Mouse (Mus musculus): ENCODE measurements at regions not wholly inside any gene's neighbourhood (a gene's known extent, or its start where the extent isn't known, plus 50 kb on each side); places are given as distances from the start of the nearest gene placed in this dataset.
A peak's percentile ranks its signal among the peaks of the same experiment; 100 is the strongest.

DNA sequence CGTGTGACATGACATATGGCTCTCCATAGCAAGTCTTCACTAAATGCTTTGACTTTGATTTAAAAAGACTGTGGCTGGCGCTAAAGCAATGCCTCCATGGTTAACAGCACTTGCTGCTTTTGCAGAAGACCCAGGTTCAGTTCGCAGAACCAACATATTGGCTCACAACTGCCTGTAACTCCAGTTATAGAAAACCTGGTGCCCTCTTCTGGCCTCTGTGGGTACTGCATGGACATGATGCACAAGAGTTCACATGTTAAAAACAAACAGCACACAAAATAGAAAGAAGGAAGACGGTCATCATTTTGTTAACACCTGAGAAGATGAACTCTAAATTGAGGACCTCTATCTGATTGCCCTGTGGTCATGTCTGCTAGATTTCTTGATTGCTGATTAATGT is 423.8 kb downstream of the Rwdd3 start:
- DNase-seq = no peak

GRCm38 (mm10) chr3:120733332-120733731 is 438.2 kb downstream of the Rwdd3 start:
- DNase-seq = no peak

GRCm38 (mm10) chr3:120732391-120732790 is 439.1 kb downstream of the Rwdd3 start:
- no peak for DNase-seq

DNA sequence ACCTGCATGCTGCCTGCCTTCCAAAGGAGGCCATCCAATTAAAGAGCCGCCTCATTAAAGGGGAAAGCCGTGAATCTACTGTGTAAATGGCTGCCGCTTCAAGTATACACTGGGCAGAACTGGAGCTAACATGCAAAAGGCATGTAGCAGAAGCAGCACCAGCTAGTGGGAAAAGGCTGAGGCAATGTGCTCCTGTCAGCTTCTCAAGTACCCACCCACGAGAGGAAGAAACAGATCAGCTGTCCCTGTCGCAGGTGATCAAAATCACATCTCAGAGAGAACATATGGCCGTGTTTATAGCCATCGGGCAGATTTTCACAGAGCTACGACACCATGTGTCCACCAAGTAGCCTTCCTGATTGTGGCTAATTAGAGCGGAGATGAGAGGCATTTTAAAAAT is 440.2 kb downstream of the Rwdd3 start:
- no peak for DNase-seq

GRCm38 (mm10) chr3:120730225-120730624 is 441.3 kb downstream of the Rwdd3 start:
- DNase-seq = no peak

DNA sequence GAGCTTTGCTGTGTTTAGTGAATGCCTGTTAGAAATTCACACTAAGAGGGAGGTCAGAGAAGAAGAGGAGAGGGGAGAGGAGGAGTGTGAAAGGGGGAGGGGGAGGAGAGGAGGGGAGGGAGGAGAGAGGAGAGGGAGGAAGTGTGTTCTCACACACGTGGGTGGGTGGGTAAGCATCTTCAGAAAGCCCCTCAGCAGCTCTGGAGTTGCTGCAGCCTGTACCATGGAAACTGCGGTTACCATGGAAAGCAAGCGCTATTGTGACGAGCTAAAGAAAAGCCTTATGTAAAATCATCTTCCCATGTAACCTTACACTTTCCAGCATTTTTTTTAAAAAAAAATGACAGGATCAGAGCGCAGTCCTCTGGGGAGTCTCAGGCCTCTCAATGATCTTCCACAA is 441.8 kb downstream of the Rwdd3 start:
- peak; percentile 42 for DNase-seq

DNA sequence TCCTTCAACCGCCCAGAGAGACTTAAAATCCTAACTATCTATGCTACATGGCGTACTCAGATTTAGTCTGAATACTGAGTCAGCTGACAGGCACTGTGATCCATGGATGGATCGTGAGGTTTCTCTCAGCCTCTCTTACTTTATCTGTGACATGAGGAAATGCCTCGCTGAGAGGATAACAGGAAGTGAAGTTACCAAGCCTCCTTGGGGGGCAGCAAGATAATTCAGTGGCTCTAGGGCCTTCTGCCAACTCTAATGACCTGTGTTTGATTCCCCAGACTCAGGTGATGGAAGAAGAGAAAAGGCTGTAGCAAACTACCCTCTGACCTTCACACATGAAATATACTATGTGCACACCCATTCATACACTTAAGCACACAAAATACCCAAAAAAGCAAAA is 486.3 kb downstream of the Rwdd3 start:
- no peak for DNase-seq

DNA sequence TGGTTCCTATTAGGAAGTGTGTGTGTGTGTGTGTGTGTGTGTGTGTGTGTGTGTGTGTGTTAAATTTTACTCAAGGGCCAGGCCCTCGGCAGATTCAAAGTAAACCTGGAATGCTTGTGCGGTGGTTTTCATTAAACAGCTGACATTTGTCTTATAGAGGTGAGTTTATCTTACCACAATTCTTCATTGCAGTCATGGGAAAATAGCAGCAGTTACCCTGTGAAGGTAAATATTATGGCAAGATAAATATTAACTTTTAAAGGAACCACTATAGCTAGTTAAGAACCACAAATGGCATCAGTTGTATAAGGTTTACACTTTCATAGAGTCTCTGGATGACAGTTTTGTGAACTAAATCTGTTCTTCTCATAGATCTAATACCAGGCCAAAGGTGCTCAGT is 495.6 kb downstream of the Rwdd3 start:
- no peak for DNase-seq

- DNase-seq = no peak
These were observed 502.8 kb downstream of the Rwdd3 start for GRCm38 (mm10) chr3:120668654-120669053.

- DNase-seq = peak; percentile 21
These were observed 509.0 kb downstream of the Rwdd3 start for GRCm38 (mm10) chr3:120662521-120662920.

DNA sequence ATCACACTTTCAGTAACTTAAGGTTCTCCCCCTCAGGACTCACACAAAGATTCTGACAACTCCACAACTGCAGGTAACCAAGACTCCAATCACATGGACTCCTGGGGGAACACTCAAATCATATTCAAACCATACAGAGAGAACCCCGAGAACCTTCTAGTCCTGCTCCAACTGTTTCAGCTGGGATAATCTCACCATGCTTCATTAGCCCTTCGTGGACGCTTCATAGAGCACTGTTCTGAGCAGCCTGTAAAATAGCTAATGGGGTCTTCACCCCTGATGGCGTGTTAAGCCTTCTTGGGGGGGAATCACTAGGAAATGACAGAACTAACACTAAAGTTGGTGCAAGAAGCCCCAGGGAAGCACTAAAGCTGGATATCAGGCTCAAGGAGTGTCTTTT is 510.7 kb downstream of the Rwdd3 start:
- DNase-seq = no peak

- DNase-seq = no peak
These were observed 522.2 kb downstream of the Rwdd3 start for GRCm38 (mm10) chr3:120649047-120649868.

GRCm38 (mm10) chr3:120648391-120648790 is 523.1 kb downstream of the Rwdd3 start:
- DNase-seq = peak; percentile 8

GRCm38 (mm10) chr3:120636669-120637305 is 534.7 kb downstream of the Rwdd3 start:
- DNase-seq = peak; percentile 23

- no peak for DNase-seq
These were observed 553.1 kb downstream of the Rwdd3 start for GRCm38 (mm10) chr3:120618358-120618757.

- DNase-seq = no peak
These were observed 577.3 kb downstream of the Rwdd3 start for GRCm38 (mm10) chr3:120594226-120594625.

DNA sequence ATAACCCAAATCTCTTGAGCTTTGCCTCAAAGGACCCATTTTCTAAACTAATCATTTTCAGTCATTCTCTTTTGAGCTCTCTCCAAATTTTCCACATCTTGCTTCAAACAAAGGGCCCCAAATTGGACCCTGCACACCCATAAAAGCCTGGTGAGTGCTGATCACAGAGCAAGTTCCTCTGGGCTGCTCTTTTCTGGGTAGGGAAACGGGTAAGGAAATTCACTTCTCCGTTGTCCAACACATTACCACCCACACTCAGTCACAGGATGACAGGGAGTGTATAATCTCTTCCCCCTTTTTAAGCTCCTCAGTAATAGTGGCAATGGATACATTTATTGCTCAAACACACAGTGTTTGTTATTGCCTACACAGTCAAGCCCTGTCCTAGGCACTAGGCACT is 580.3 kb downstream of the Rwdd3 start:
- no peak for DNase-seq

- DNase-seq = peak; percentile 39
These were observed 600.6 kb downstream of the Rwdd3 start for GRCm38 (mm10) chr3:120570806-120571425.

DNA sequence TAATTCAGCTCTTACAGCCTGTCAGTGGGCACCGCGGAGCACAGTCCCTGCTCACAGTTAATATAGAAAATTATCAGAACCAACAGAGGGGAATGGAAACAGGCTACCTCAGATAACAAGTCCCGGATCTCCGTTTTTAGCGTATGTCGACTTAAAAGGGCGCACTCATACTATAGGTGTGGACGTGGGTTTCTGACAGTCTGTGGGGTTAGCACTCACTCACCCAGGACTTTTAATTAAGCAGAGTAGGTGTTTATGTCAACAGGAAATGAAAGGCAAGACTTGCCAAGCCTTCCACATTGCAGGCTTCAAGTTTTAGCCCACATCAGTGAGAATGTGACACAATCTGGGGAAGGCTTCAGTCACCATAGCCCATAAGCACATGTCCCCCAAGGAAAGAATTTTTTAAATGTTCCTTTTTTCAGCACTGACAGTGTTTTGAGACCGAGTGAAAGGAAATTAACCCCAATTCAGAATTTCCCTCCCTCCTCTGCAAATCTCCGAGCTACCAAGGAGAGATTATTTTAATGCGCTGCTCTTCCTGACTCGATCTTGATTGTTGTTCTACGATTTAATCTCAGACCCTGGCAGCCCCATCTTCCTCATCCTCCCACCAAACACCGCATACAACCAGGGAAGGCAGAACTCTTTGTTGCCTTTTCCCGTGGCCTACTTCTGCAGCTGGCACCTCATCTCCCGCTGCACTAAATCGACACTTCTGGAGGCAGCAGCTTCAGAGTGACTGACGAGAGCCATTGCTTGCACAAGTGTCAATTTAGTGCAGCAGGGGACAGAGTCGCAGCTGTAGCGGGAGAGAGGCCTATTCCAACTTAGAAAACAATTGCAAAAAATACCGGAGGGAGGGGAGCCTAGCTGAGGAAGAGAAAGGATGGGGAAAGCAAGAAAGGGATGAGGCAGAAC is 629.7 kb downstream of the Rwdd3 start:
- peak; percentile 17 for DNase-seq

- DNase-seq = no peak
These were observed 637.6 kb downstream of the Rwdd3 start for GRCm38 (mm10) chr3:120533901-120534300.

GRCm38 (mm10) chr3:120531880-120532580 is 639.5 kb downstream of the Rwdd3 start:
- DNase-seq = no peak

GRCm38 (mm10) chr3:120511651-120512050 is 659.8 kb downstream of the Rwdd3 start:
- DNase-seq = no peak
